Mouse (Mus musculus): ENCODE results near the gene Dennd1b. TPM values are rescaled to one million over a fixed set of nuclear protein-coding genes. Genes with fewer than 3 reads are reported as not detected.
A peak's percentile ranks its signal among the peaks of the same experiment; 100 is the strongest.

Dennd1b gene
- total RNA-seq (2021) (10 to 100 TPM; 22.3 to 23.7 TPM), polyA plus RNA-seq (2012; rRNA removed) (6.4 and 17.1 TPM in 2 replicates)
- long read RNA-seq, full-length matches to known transcripts, result 1 of 6 reads
- long read RNA-seq, partial matches to known transcripts, result 0 of 6 reads
- long read RNA-seq, other reads (novel, unspliced or antisense), result 5 of 6 reads

GRCm38 (mm10) chr1:138963161-138963867 lies at the start of gene Dennd1b:
Gene Dennd1b (plus strand): TSS chr1:138963435.
- peak; percentile 83 for DNase-seq
- Histone ChIP-seq H3K9ac (ENCODE audit: low read depth, low read length) (peak within 1 kb of the TSS; percentile 99), H3K27me3 (ENCODE audit: control insufficient read depth, insufficient read depth, low read length) (no peaks in the 10 kb centered on the region), H3K4me1 (ENCODE audit: control insufficient read depth, insufficient read depth, low read length) (peaks cover 15% of the 10 kb centered on the region), H3K79me2 (replicated peaks; ENCODE audit: control insufficient read depth, insufficient read depth, low read length) (no peaks in the 10 kb centered on the region; the same call in 1 of the 2 replicates), H3K27ac (peak within 1 kb of the TSS; percentile 79), H3K36me3 (ENCODE audit: control insufficient read depth, insufficient read depth, low read length) (peaks cover 23% of the 10 kb centered on the region), H3K4me3 (peak within 1 kb of the TSS; percentile 84)
- TF ChIP-seq EP300 (IDR thresholded peaks at IDR 0.05; ENCODE audit: insufficient read depth, low read depth, low read length), result 0 out of 2 replicates have a peak, but pooled peaks have one; percentile 43
- TF ChIP-seq POLR2A (IDR thresholded peaks at IDR 0.05; ENCODE audit: insufficient read depth, low read depth, low read length), result 0 out of 2 replicates have a peak, but pooled peaks have one; percentile 7
- peak; percentile 47 for TF ChIP-seq CTCF (IDR thresholded peaks at IDR 0.05)
- WGBS, result under 1% methylated on average over 65 of the region's 69 CpGs
- intact Hi-C loops (cut with DNase I), result loop anchor here (2.0 to 5.0 kb wide), 5 partner anchors 19 to 194 kb away; no protein-coding TSS in a partner anchor

DNA sequence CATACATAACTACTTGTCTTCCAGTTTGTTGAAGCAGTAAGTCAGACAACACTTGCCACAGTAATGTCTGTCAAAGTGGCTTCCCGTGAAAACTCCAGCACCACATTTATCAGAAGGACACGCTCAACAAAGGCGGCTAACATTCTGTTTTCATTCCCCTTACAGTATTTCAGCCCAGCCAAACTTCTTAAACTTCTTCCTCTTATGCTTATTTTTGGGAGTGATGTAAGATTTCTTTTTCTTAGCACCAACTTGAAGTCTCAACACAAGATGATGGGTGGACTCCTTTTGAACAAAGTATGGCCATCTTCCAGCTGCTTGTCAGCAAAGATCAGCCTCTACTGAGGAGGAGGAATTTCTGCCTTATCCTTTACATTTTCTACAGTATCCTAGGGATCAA lies 47.6 kb upstream of the Dennd1b start:
- intact Hi-C loops (cut with DNase I), result no loop called here
- no peak for TF ChIP-seq CTCF (IDR thresholded peaks at IDR 0.05)
- TF ChIP-seq EP300 (IDR thresholded peaks at IDR 0.05; ENCODE audit: insufficient read depth, low read depth, low read length), result no peak
- no peak for TF ChIP-seq POLR2A (IDR thresholded peaks at IDR 0.05; ENCODE audit: insufficient read depth, low read depth, low read length)

DNA sequence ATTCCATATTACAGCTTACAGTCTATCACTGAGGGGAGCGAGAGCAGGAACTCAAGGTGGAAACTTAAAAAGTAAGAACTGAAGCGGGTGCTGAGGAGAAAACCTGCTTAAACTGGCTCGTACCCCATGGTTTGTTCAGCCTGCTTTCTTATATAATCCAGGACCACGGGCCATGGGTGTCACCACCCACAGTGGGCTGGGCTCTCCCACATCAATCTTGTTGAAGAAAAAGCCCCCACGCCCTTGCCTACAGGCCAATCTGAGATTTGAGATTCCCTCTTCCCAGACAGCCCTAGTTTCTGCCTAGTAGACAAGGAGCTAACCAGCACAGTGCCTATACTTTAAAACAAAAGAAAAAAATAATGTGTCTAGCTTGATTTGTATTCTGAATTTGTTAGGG lies 43.6 kb upstream of the Dennd1b start:
- WGBS, result 83% methylated on average over 5 of the region's 5 CpGs

More for the DNA sequence above, 47.6 kb upstream of the Dennd1b start:
- Histone ChIP-seq H3K27me3 (ENCODE audit: control insufficient read depth, insufficient read depth, low read length) (no peaks in the 10 kb centered on the region), H3K4me3 (no peak overlapping the region), H3K27ac (no peak overlapping the region), H3K79me2 (replicated peaks; ENCODE audit: control insufficient read depth, insufficient read depth, low read length) (no peaks in the 10 kb centered on the region), H3K36me3 (ENCODE audit: control insufficient read depth, insufficient read depth, low read length) (no peaks in the 10 kb centered on the region), H3K9ac (ENCODE audit: low read depth, low read length) (no peak overlapping the region), H3K4me1 (ENCODE audit: control insufficient read depth, insufficient read depth, low read length) (peaks cover 3% of the 10 kb centered on the region; the same call in 1 of the 2 replicates)
- no peak for DNase-seq
- 72% methylated on average over 3 of the region's 3 CpGs for WGBS

DNA sequence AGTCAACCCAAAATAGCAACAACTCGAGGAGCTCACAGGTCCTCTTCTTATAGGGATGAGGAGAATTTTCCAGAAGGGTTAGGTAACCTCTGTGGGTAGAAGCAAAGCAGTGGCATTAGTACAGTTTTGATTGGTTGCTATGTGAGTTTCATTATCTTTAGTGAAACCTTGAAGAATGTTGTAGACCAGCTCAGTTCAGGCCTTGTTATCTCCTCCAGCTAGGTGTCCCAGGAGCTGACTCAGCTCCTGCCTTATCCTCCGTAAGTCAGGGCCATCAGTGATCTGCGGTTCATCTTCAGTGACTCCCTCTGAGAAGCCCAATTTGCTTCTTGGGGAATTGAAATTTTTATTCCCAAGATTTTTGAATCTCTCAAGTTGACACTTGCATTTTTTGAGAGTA lies 43.2 kb upstream of the Dennd1b start:
- WGBS, result 59% methylated on average over 3 of the region's 3 CpGs
- H3K36me3 ChIP-seq (ENCODE audit: control insufficient read depth, insufficient read depth, low read length), result peaks cover 5% of the 10 kb centered on the region
- H3K4me1 ChIP-seq (ENCODE audit: control insufficient read depth, insufficient read depth, low read length), result peaks cover 2% of the 10 kb centered on the region
- no peaks in the 10 kb centered on the region for H3K79me2 ChIP-seq (replicated peaks; ENCODE audit: control insufficient read depth, insufficient read depth, low read length)
- no peaks in the 10 kb centered on the region for H3K27me3 ChIP-seq (ENCODE audit: control insufficient read depth, insufficient read depth, low read length)
- intact Hi-C loops (cut with DNase I), result no loop called here
- H3K9ac ChIP-seq (ENCODE audit: low read depth, low read length), result no peak overlapping the region
- no peak overlapping the region for H3K27ac ChIP-seq
- TF ChIP-seq CTCF (IDR thresholded peaks at IDR 0.05), result no peak
- no peak for TF ChIP-seq POLR2A (IDR thresholded peaks at IDR 0.05; ENCODE audit: insufficient read depth, low read depth, low read length)
- no peak for TF ChIP-seq EP300 (IDR thresholded peaks at IDR 0.05; ENCODE audit: insufficient read depth, low read depth, low read length)
- no peak overlapping the region for H3K4me3 ChIP-seq
- no peak for DNase-seq

More for the DNA sequence above, 43.6 kb upstream of the Dennd1b start:
- no peak overlapping the region for H3K27ac ChIP-seq
- H3K9ac ChIP-seq (ENCODE audit: low read depth, low read length), result no peak overlapping the region
- H3K27me3 ChIP-seq (ENCODE audit: control insufficient read depth, insufficient read depth, low read length), result no peaks in the 10 kb centered on the region
- DNase-seq, result no peak
- H3K4me1 ChIP-seq (ENCODE audit: control insufficient read depth, insufficient read depth, low read length), result no peaks in the 10 kb centered on the region; the same call in 1 of the 2 replicates
- no peak overlapping the region for H3K4me3 ChIP-seq
- H3K79me2 ChIP-seq (replicated peaks; ENCODE audit: control insufficient read depth, insufficient read depth, low read length), result no peaks in the 10 kb centered on the region
- TF ChIP-seq EP300 (IDR thresholded peaks at IDR 0.05; ENCODE audit: insufficient read depth, low read depth, low read length), result no peak
- no peak for TF ChIP-seq POLR2A (IDR thresholded peaks at IDR 0.05; ENCODE audit: insufficient read depth, low read depth, low read length)
- no peak for TF ChIP-seq CTCF (IDR thresholded peaks at IDR 0.05)
- intact Hi-C loops (cut with DNase I), result no loop called here
- H3K36me3 ChIP-seq (ENCODE audit: control insufficient read depth, insufficient read depth, low read length), result peaks cover 2% of the 10 kb centered on the region; the same call in 1 of the 2 replicates

DNA sequence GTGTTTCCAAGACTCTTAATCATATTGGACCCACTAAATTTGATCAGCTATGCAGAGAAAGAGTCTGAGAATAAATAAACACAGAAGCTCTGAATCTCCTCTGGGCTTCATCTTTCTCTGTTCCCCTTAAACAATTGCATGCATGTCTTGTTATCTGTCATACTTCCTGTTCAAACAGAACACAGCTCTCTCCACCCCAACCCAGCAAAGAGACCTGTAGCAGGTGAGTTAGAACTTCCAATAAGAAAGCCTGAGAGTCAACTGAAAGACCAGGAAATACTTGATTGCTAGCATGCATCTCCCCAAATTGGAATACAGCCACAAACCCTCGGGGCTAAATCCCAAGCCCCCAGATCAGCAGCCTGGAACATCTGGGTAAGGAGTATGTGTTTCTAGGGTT lies 42.4 kb upstream of the Dennd1b start:
- Histone ChIP-seq H3K4me1 (ENCODE audit: control insufficient read depth, insufficient read depth, low read length) (peaks cover 2% of the 10 kb centered on the region), H3K27me3 (ENCODE audit: control insufficient read depth, insufficient read depth, low read length) (no peaks in the 10 kb centered on the region), H3K9ac (ENCODE audit: low read depth, low read length) (no peak overlapping the region), H3K79me2 (replicated peaks; ENCODE audit: control insufficient read depth, insufficient read depth, low read length) (no peaks in the 10 kb centered on the region), H3K4me3 (no peak overlapping the region), H3K36me3 (ENCODE audit: control insufficient read depth, insufficient read depth, low read length) (peaks cover 7% of the 10 kb centered on the region), H3K27ac (no peak overlapping the region)
- no peak for DNase-seq
- intact Hi-C loops (cut with DNase I), result no loop called here
- TF ChIP-seq EP300 (IDR thresholded peaks at IDR 0.05; ENCODE audit: insufficient read depth, low read depth, low read length), result no peak
- TF ChIP-seq CTCF (IDR thresholded peaks at IDR 0.05), result no peak
- no peak for TF ChIP-seq POLR2A (IDR thresholded peaks at IDR 0.05; ENCODE audit: insufficient read depth, low read depth, low read length)
- WGBS, result 30% methylated on average over 1 of the region's 1 CpGs

- H3K27me3 ChIP-seq (ENCODE audit: control insufficient read depth, insufficient read depth, low read length), result no peaks in the 10 kb centered on the region
- no peak overlapping the region for H3K4me3 ChIP-seq
- intact Hi-C loops (cut with DNase I), result no loop called here
- H3K4me1 ChIP-seq (ENCODE audit: control insufficient read depth, insufficient read depth, low read length), result peaks cover 2% of the 10 kb centered on the region
- TF ChIP-seq EP300 (IDR thresholded peaks at IDR 0.05; ENCODE audit: insufficient read depth, low read depth, low read length), result no peak
- no peak for TF ChIP-seq POLR2A (IDR thresholded peaks at IDR 0.05; ENCODE audit: insufficient read depth, low read depth, low read length)
- no peak for TF ChIP-seq CTCF (IDR thresholded peaks at IDR 0.05)
- H3K36me3 ChIP-seq (ENCODE audit: control insufficient read depth, insufficient read depth, low read length), result peaks cover 7% of the 10 kb centered on the region
- H3K9ac ChIP-seq (ENCODE audit: low read depth, low read length), result no peak overlapping the region
- no peaks in the 10 kb centered on the region for H3K79me2 ChIP-seq (replicated peaks; ENCODE audit: control insufficient read depth, insufficient read depth, low read length)
- no peak for DNase-seq
- no peak overlapping the region for H3K27ac ChIP-seq
- 87% methylated on average over 6 of the region's 6 CpGs for WGBS
These were observed 40.3 kb upstream of the Dennd1b start for GRCm38 (mm10) chr1:138922886-138923285.
